Mouse (Mus musculus): ENCODE data around the gene Kcnd2. TPM values are rescaled to one million over a fixed set of nuclear protein-coding genes. Genes with fewer than 3 reads are reported as not detected.

The Kcnd2 gene
- polyA plus RNA-seq, 1 experiment from 2014 or later, result 38.5 TPM

DNA sequence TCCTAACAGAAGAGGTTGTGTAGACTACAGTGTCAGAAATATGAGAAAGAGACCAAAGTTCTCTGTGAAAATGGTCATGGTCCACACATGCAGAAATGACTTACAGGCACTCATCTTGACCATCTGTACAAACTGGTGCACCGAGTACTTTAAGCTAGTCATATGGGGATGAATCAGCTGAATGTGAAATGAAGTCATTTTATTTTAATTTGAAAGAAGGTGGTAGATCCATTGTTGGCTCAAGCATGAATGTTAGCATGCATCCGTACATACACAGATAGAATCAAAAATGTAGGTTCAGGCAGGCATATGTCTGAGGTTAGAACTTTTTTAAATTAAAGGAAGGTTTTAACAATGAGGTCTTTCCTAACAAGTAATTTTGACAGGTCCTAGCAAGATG lies 273.2 kb downstream of the Kcnd2 start:
- Histone ChIP-seq H3K27me3 (ENCODE audit: control insufficient read depth, insufficient read depth, low read length) (no peaks in the 10 kb centered on the region), H3K4me2 (ENCODE audit: low read depth, low read length) (no peak overlapping the region), H3K4me1 (ENCODE audit: control insufficient read depth, insufficient read depth, low read length) (no peaks in the 10 kb centered on the region), H3K9ac (replicated peaks; ENCODE audit: low read depth, low read length) (no peak overlapping the region), H3K36me3 (ENCODE audit: control insufficient read depth, insufficient read depth, low read length) (no peaks in the 10 kb centered on the region), H3K4me3 (ENCODE audit: low read depth, low read length) (no peak overlapping the region), H3K27ac (ENCODE audit: low read depth, low read length) (no peak overlapping the region), H3K9me3 (ENCODE audit: control insufficient read depth, low read length) (no peaks in the 10 kb centered on the region)
- 92% methylated on average over 2 of the region's 2 CpGs for WGBS
- no peak for ATAC-seq (ENCODE audit: low read depth)

DNA sequence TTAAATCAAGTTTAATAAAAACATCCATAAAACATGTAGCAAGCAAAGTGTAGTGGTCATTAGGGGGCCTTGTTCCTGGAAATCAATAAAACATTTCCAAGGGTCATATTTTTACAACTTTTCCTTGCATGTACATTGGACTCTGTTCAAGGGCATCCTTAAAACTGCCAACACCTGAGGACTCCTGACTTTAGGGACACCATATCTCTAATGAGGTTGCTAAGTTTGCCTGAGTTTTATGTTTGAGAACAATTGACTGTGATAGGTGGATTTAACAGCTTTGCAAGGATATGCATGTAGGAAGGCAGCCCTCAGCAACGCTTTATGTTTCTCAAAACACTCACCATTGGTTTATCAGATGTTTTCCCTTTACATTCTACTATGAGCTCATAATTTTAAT lies 287.6 kb downstream of the Kcnd2 start:
- H3K27me3 ChIP-seq (ENCODE audit: control insufficient read depth, insufficient read depth, low read length), result no peaks in the 10 kb centered on the region
- H3K36me3 ChIP-seq (ENCODE audit: control insufficient read depth, insufficient read depth, low read length), result no peaks in the 10 kb centered on the region
- no peak overlapping the region for H3K9ac ChIP-seq (replicated peaks; ENCODE audit: low read depth, low read length)
- no peak overlapping the region for H3K27ac ChIP-seq (ENCODE audit: low read depth, low read length)
- no peak overlapping the region for H3K4me3 ChIP-seq (ENCODE audit: low read depth, low read length)
- H3K9me3 ChIP-seq (ENCODE audit: control insufficient read depth, low read length), result no peaks in the 10 kb centered on the region
- no peak overlapping the region for H3K4me2 ChIP-seq (ENCODE audit: low read depth, low read length)
- no peaks in the 10 kb centered on the region for H3K4me1 ChIP-seq (ENCODE audit: control insufficient read depth, insufficient read depth, low read length)
- 86% methylated on average over 1 of the region's 1 CpGs for WGBS
- ATAC-seq (ENCODE audit: low read depth), result no peak

DNA sequence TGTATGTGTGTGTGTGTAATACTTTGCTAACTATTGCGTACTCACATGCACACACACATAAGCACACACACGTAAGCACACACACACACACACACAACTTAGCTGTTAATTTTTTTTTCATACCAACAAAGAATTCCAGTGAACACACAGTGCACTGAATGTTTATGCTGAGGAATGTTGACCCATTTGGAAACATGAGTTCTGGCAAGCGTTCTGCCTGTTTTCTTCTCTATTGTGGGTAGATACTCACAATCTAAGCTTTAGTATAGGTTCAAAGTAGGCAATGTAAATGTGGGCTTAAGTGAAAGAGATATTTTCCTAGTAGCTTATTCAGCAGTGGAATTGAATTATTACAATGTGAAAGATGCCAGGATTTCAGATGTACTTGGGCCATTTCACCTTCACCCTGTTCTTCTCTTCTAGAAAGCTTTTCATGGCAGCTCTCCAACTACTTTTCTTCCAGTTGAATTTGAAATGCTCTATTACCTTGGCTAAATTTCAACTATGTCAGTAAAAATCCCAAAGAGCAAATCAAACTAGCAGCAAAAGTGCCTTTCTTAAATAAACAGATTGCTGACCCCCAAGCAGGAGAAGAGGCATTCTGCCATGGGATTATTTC lies 295.4 kb downstream of the Kcnd2 start:
- Histone ChIP-seq H3K36me3 (ENCODE audit: control insufficient read depth, insufficient read depth, low read length) (no peaks in the 10 kb centered on the region), H3K4me2 (ENCODE audit: low read depth, low read length) (no peak overlapping the region), H3K9ac (replicated peaks; ENCODE audit: low read depth, low read length) (no peak overlapping the region), H3K27me3 (ENCODE audit: control insufficient read depth, insufficient read depth, low read length) (no peaks in the 10 kb centered on the region), H3K9me3 (ENCODE audit: control insufficient read depth, low read length) (no peaks in the 10 kb centered on the region), H3K4me3 (ENCODE audit: low read depth, low read length) (no peak overlapping the region), H3K4me1 (ENCODE audit: control insufficient read depth, insufficient read depth, low read length) (no peaks in the 10 kb centered on the region), H3K27ac (ENCODE audit: low read depth, low read length) (no peak overlapping the region)
- WGBS, result 88% methylated on average over 3 of the region's 3 CpGs
- ATAC-seq (ENCODE audit: low read depth), result no peak

DNA sequence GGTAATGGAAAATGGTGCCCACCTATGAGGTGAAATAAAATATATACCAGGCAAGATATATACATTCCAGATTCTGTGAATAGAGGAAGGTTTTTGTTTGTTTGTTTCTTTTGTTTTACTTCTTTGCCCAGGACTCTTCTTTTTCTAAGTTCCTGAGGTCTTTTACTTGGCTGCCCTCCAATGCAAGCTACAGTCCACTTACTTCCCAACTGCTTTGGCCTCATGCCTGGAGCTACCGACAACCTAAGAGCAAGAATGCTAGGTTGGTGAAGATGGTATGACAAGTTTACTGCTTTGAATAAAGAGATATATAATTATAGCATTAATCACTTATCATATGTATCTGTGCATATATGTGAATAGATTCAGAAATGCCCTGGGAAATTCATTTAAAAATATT lies 305.0 kb downstream of the Kcnd2 start:
- no peak overlapping the region for H3K27ac ChIP-seq (ENCODE audit: low read depth, low read length)
- no peak overlapping the region for H3K4me3 ChIP-seq (ENCODE audit: low read depth, low read length)
- H3K9me3 ChIP-seq (ENCODE audit: control insufficient read depth, low read length), result no peaks in the 10 kb centered on the region
- no peak overlapping the region for H3K4me2 ChIP-seq (ENCODE audit: low read depth, low read length)
- H3K36me3 ChIP-seq (ENCODE audit: control insufficient read depth, insufficient read depth, low read length), result no peaks in the 10 kb centered on the region
- H3K4me1 ChIP-seq (ENCODE audit: control insufficient read depth, insufficient read depth, low read length), result no peaks in the 10 kb centered on the region
- WGBS, result 67% methylated on average over 1 of the region's 1 CpGs
- no peak for ATAC-seq (ENCODE audit: low read depth)
- H3K27me3 ChIP-seq (ENCODE audit: control insufficient read depth, insufficient read depth, low read length), result no peaks in the 10 kb centered on the region
- H3K9ac ChIP-seq (replicated peaks; ENCODE audit: low read depth, low read length), result no peak overlapping the region

DNA sequence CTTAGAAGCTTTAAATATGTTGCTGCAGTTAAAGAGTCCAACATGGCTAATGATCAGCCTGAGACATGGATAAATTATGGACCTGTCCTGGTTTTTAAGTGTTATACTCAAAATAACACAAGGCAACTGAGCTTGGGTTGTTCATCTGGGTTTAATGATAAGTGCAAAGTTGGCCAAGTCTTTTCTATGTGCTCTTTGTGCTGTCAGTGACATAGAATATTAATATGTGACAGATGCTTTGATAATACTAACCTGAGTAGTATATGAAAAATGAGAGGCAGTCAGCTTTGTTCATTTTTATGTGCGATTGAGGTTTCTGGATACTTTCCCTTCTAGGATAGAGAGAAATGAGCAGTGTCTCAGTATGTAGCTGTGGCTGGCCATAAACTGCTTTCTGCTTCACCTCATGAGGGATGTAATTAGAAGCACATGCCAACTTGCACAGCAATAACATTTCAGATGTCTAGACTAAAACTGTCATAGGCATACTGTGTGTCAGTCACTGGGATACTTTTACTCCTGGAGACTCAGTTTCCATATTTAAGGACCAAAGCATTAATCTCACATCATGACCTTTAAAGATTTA lies 312.3 kb downstream of the Kcnd2 start:
- H3K4me1 ChIP-seq (ENCODE audit: control insufficient read depth, insufficient read depth, low read length), result no peaks in the 10 kb centered on the region
- H3K4me3 ChIP-seq (ENCODE audit: low read depth, low read length), result no peak overlapping the region
- no peak overlapping the region for H3K4me2 ChIP-seq (ENCODE audit: low read depth, low read length)
- H3K27me3 ChIP-seq (ENCODE audit: control insufficient read depth, insufficient read depth, low read length), result no peaks in the 10 kb centered on the region
- no peak overlapping the region for H3K27ac ChIP-seq (ENCODE audit: low read depth, low read length)
- 84% methylated on average over 1 of the region's 1 CpGs for WGBS
- no peaks in the 10 kb centered on the region for H3K36me3 ChIP-seq (ENCODE audit: control insufficient read depth, insufficient read depth, low read length)
- no peak for ATAC-seq (ENCODE audit: low read depth)
- H3K9ac ChIP-seq (replicated peaks; ENCODE audit: low read depth, low read length), result no peak overlapping the region
- no peaks in the 10 kb centered on the region for H3K9me3 ChIP-seq (ENCODE audit: control insufficient read depth, low read length)

DNA sequence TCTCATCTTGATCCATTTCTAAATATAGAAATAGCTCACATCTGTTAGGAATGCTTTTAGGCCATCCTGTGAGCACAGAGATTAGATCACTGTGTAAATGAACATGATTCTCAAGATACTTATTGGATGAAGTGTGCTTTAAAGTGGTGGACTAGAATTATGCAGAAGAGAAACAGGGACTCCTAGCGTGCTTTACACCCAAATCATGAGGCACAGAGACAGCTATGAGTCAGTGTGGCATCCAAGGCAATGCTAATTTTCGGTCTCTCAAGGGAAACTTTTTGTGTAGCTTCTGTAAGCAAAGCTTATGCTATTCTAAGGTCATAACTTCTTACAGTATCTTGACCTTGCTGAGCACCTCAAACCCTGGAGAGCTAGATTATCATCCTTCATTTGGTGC lies 318.7 kb downstream of the Kcnd2 start:
- Histone ChIP-seq H3K27me3 (ENCODE audit: control insufficient read depth, insufficient read depth, low read length) (no peaks in the 10 kb centered on the region), H3K9ac (replicated peaks; ENCODE audit: low read depth, low read length) (no peak overlapping the region), H3K4me2 (ENCODE audit: low read depth, low read length) (no peak overlapping the region), H3K9me3 (ENCODE audit: control insufficient read depth, low read length) (no peaks in the 10 kb centered on the region), H3K36me3 (ENCODE audit: control insufficient read depth, insufficient read depth, low read length) (no peaks in the 10 kb centered on the region), H3K27ac (ENCODE audit: low read depth, low read length) (no peak overlapping the region), H3K4me3 (ENCODE audit: low read depth, low read length) (no peak overlapping the region), H3K4me1 (ENCODE audit: control insufficient read depth, insufficient read depth, low read length) (no peaks in the 10 kb centered on the region)
- no peak for ATAC-seq (ENCODE audit: low read depth)
- 78% methylated on average over 2 of the region's 2 CpGs for WGBS

DNA sequence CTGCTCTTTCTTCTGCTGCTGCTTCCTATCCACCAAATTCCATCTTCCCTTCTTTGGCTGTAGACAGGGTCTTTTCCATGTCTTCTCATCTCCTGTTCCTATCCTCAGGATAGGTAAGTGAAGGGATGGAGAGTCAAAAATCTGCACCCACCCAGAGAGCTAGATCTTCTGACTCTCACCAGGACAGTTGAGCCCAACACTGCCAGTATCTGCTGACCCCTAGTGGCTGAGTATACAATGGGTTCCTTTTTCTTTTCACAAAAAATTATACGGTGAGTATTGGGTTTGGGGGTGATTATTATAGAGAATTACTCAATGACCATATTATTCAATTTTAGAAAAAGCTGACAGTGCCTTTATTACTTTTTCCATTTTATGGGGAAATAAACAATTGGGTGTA lies 319.5 kb downstream of the Kcnd2 start:
- Histone ChIP-seq H3K36me3 (ENCODE audit: control insufficient read depth, insufficient read depth, low read length) (no peaks in the 10 kb centered on the region), H3K4me3 (ENCODE audit: low read depth, low read length) (no peak overlapping the region), H3K9me3 (ENCODE audit: control insufficient read depth, low read length) (no peaks in the 10 kb centered on the region), H3K9ac (replicated peaks; ENCODE audit: low read depth, low read length) (no peak overlapping the region), H3K27me3 (ENCODE audit: control insufficient read depth, insufficient read depth, low read length) (no peaks in the 10 kb centered on the region), H3K4me1 (ENCODE audit: control insufficient read depth, insufficient read depth, low read length) (no peaks in the 10 kb centered on the region), H3K27ac (ENCODE audit: low read depth, low read length) (no peak overlapping the region), H3K4me2 (ENCODE audit: low read depth, low read length) (no peak overlapping the region)
- ATAC-seq (ENCODE audit: low read depth), result no peak
- 36% methylated on average over 1 of the region's 1 CpGs for WGBS

DNA sequence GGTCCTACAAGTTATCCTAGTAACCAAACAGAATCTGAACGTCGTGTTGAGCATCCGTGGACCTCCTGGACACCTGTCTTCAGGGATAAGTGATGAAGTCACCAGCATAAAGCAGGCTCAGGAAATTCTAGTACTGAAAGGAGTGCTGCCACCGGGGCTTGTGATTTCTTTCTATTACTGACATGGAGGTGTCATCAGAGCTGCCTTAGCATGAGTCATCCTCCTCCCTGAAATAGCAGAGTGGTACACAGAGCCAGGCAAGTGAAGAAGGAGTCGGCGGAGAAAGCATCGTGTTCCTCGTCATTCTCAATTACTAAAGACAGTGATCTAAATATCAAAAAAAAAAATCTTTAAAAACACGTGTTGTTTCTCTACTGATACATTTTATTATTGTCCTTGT lies 336.2 kb downstream of the Kcnd2 start:
- no peak; the same call in 1 of the 2 replicates for ATAC-seq (ENCODE audit: low read depth)
- Histone ChIP-seq H3K36me3 (ENCODE audit: control insufficient read depth, insufficient read depth, low read length) (no peaks in the 10 kb centered on the region), H3K4me3 (ENCODE audit: low read depth, low read length) (no peak overlapping the region), H3K9me3 (ENCODE audit: control insufficient read depth, low read length) (no peaks in the 10 kb centered on the region), H3K27me3 (ENCODE audit: control insufficient read depth, insufficient read depth, low read length) (no peaks in the 10 kb centered on the region), H3K4me1 (ENCODE audit: control insufficient read depth, insufficient read depth, low read length) (no peaks in the 10 kb centered on the region), H3K9ac (replicated peaks; ENCODE audit: low read depth, low read length) (no peak overlapping the region), H3K4me2 (ENCODE audit: low read depth, low read length) (no peak overlapping the region), H3K27ac (ENCODE audit: low read depth, low read length) (no peak overlapping the region)
- WGBS, result 75% methylated on average over 9 of the region's 9 CpGs

DNA sequence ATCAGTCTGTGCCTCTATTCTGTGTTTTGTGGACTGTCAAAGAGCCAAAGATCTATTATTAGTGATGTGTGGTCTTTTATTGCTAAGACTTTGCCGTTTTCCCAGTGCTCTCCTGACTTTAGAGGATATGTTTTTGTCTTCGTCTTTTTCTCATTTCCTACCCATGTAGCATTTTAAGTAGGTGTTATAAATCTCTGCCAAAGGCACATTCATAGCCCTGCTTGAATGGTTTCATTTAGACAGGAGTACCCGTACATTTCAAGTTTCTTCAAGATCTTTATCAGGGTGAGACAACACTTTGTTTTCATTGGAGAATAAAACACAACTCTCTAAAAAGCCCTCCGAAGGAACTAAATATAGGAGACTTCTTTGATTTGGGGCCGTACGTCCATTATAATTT lies 355.7 kb downstream of the Kcnd2 start:
- Histone ChIP-seq H3K9ac (replicated peaks; ENCODE audit: low read depth, low read length) (no peak overlapping the region), H3K36me3 (ENCODE audit: control insufficient read depth, insufficient read depth, low read length) (no peaks in the 10 kb centered on the region), H3K9me3 (ENCODE audit: control insufficient read depth, low read length) (no peaks in the 10 kb centered on the region), H3K4me2 (ENCODE audit: low read depth, low read length) (no peak overlapping the region), H3K27ac (ENCODE audit: low read depth, low read length) (no peak overlapping the region), H3K27me3 (ENCODE audit: control insufficient read depth, insufficient read depth, low read length) (no peaks in the 10 kb centered on the region), H3K4me3 (ENCODE audit: low read depth, low read length) (no peak overlapping the region), H3K4me1 (ENCODE audit: control insufficient read depth, insufficient read depth, low read length) (no peaks in the 10 kb centered on the region)
- WGBS, result 24% methylated on average over 6 of the region's 6 CpGs
- ATAC-seq (ENCODE audit: low read depth), result peak; percentile 69; the same call in 1 of the 2 replicates

Measured in neural tube, embryonic 14.5 days (tissue).